Mouse (Mus musculus) bone marrow macrophage, adult 2 months (primary cell): ENCODE measurements around the gene Myt1.

Experiments
- CTCF ChIP-seq: IDR thresholded peaks from 2 replicates; pipeline ENCODE4 v1.5.1; 2012; ENCODE audit warnings: low read depth, mild to moderate bottlenecking, low read length, moderate library complexity
- POLR2A ChIP-seq: IDR thresholded peaks from 2 replicates; pipeline ENCODE4 v1.6.1; 2012; ENCODE audit warnings: mild to moderate bottlenecking, low read depth, low read length, borderline replicate concordance

GRCm38 (mm10) chr2:181763886-181764527 is 875 bp downstream of the Myt1 start:
- TF ChIP-seq POLR2A (no peak), CTCF (no peak)
